Mouse (Mus musculus): ENCODE measurements around the gene Hsf2bp.

DNA sequence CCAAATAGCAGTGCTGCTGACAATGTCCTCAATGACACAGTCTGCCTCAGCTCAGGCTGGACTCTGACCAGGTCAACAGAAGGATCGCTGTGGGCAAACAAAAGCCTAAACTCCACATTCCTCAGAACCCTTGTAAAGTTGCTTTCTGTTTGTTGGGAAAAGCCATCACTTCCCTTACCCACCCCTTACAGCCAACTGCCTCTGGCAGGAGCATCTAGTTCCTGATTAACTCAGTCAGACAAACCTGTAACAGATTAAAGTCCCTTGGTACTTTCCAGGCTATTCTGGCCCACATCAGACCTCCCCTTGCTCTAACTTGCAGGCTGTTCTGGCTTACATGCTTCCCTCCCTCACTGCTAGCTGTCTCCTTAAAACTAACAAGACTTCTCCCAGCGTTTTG, 70.5 kb downstream of the Hsf2bp start:
- TF ChIP-seq POLR2A (IDR thresholded peaks at IDR 0.05; ENCODE audit: control insufficient read depth, low read depth, low read length) (no peak), CTCF (IDR thresholded peaks at IDR 0.05; ENCODE audit: control insufficient read depth, insufficient read depth, insufficient replicate concordance, low read depth, low read length) (no peak)

Measured in testis, adult 2 months (tissue).